Mouse (Mus musculus) heart, embryonic 10.5 days (tissue): ENCODE measurements at regions not wholly inside any gene's neighbourhood (a gene's known extent, or its start where the extent isn't known, plus 50 kb on each side); places are given as distances from the start of the nearest gene placed in this dataset.

Experiments used
- DNase-seq: peaks from one replicate; pipeline ENCODE4 v3.0.0-alpha.2; 2017; ENCODE audit warnings: low spot score
- H3K27ac ChIP-seq: fragments of 300-500 bp; sonication (generic); 2 replicates; pipeline ENCODE4 v1.5.1; 2016; ENCODE audit warnings: mild to moderate bottlenecking
- H3K27me3 ChIP-seq: fragments of 300-500 bp; sonication (generic); 2 replicates; pipeline ENCODE4 v1.6.1; 2016; ENCODE audit warnings: mild to moderate bottlenecking; ENCODE audit not compliant: poor library complexity, insufficient read depth, severe bottlenecking
- H3K36me3 ChIP-seq: fragments of 300-500 bp; sonication (generic); 2 replicates; pipeline ENCODE4 v1.6.1; 2016; ENCODE audit warnings: mild to moderate bottlenecking, moderate library complexity
- H3K4me1 ChIP-seq: fragments of 300-500 bp; sonication (generic); 2 replicates; pipeline ENCODE4 v1.6.1; 2016; ENCODE audit warnings: mild to moderate bottlenecking
- H3K4me3 ChIP-seq: fragments of 300-500 bp; sonication (generic); 2 replicates; pipeline ENCODE4 v1.5.1; 2016; ENCODE audit warnings: mild to moderate bottlenecking, moderate library complexity
- H3K9me3 ChIP-seq: fragments of 300-500 bp; sonication (generic); 2 replicates; pipeline ENCODE4 v1.6.1; 2016; ENCODE audit warnings: mild to moderate bottlenecking, moderate library complexity
- WGBS: fragments of 180-500 bp; shearing (Covaris S2); methylation state at CpG from one replicate; pipeline ENCODE4 v1.1.7; 2016; 5-methylcytosine and 5-hydroxymethylcytosine counted together

- Histone ChIP-seq H3K36me3 (no peaks in the 10 kb centered on the region), H3K27ac (no peak overlapping the region), H3K27me3 (no peaks in the 10 kb centered on the region), H3K4me3 (no peak overlapping the region), H3K4me1 (peaks cover 3% of the 10 kb centered on the region; the same call in 1 of the 2 replicates), H3K9me3 (no peaks in the 10 kb centered on the region)
- DNase-seq = no peak
- WGBS = 53% methylated on average over 2 of the region's 2 CpGs
These were observed 161.6 kb upstream of the Jarid2 start for GRCm38 (mm10) chr13:44567696-44568095.

- Histone ChIP-seq H3K4me1 (peaks cover 3% of the 10 kb centered on the region), H3K9me3 (no peaks in the 10 kb centered on the region), H3K27ac (no peak overlapping the region), H3K27me3 (no peaks in the 10 kb centered on the region), H3K36me3 (no peaks in the 10 kb centered on the region), H3K4me3 (no peak overlapping the region)
- WGBS = 61% methylated on average over 3 of the region's 3 CpGs
- DNase-seq = no peak
These were observed 160.0 kb upstream of the Jarid2 start for GRCm38 (mm10) chr13:44569241-44569778.

DNA sequence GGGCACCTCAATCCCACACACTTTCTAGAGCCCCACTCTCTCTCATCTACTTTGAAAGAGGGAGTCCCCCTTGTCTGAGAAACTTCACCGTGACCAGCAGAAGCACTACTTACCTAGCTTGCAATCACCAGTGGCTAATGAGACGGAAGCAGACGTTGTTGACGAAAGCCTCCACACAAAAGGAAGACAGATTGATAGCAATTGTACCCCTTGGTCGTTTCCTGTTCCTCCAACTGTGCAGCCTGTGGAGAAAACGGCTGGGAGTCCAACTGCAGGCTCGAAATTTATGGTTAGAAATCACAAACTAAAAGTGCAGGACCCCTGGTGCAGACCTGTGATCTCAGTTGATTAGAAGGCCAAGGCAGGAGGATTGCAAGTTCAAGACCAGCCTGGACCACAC, 155.8 kb upstream of the Jarid2 start:
- no peaks in the 10 kb centered on the region for H3K27me3 ChIP-seq
- no peak overlapping the region for H3K4me3 ChIP-seq
- H3K27ac ChIP-seq = no peak overlapping the region; the same call in 1 of the 2 replicates
- no peaks in the 10 kb centered on the region for H3K36me3 ChIP-seq
- no peaks in the 10 kb centered on the region; the same call in 1 of the 2 replicates for H3K4me1 ChIP-seq
- 21% methylated on average over 7 of the region's 7 CpGs for WGBS
- no peaks in the 10 kb centered on the region for H3K9me3 ChIP-seq
- no peak for DNase-seq

- WGBS = 88% methylated on average over 5 of the region's 5 CpGs
- Histone ChIP-seq H3K27ac (no peak overlapping the region), H3K9me3 (no peaks in the 10 kb centered on the region), H3K4me3 (no peak overlapping the region), H3K36me3 (no peaks in the 10 kb centered on the region), H3K4me1 (peaks cover 37% of the 10 kb centered on the region), H3K27me3 (no peaks in the 10 kb centered on the region)
- DNase-seq = no peak
These were observed 150.1 kb upstream of the Jarid2 start for GRCm38 (mm10) chr13:44579215-44579614.

GRCm38 (mm10) chr13:44580156-44580736, 149.0 kb upstream of the Jarid2 start:
- Histone ChIP-seq H3K9me3 (no peaks in the 10 kb centered on the region), H3K36me3 (no peaks in the 10 kb centered on the region), H3K4me1 (peaks cover 46% of the 10 kb centered on the region), H3K27me3 (no peaks in the 10 kb centered on the region), H3K27ac (peak overlapping the region; percentile 38), H3K4me3 (no peak overlapping the region)
- DNase-seq = no peak
- WGBS = 54% methylated on average over 15 of the region's 15 CpGs

GRCm38 (mm10) chr13:44580767-44581166, 148.5 kb upstream of the Jarid2 start:
- Histone ChIP-seq H3K36me3 (no peaks in the 10 kb centered on the region), H3K9me3 (no peaks in the 10 kb centered on the region), H3K27ac (peak overlapping the region; percentile 38), H3K4me3 (no peak overlapping the region), H3K27me3 (no peaks in the 10 kb centered on the region), H3K4me1 (peaks cover 46% of the 10 kb centered on the region)
- 56% methylated on average over 9 of the region's 9 CpGs for WGBS
- no peak for DNase-seq

DNA sequence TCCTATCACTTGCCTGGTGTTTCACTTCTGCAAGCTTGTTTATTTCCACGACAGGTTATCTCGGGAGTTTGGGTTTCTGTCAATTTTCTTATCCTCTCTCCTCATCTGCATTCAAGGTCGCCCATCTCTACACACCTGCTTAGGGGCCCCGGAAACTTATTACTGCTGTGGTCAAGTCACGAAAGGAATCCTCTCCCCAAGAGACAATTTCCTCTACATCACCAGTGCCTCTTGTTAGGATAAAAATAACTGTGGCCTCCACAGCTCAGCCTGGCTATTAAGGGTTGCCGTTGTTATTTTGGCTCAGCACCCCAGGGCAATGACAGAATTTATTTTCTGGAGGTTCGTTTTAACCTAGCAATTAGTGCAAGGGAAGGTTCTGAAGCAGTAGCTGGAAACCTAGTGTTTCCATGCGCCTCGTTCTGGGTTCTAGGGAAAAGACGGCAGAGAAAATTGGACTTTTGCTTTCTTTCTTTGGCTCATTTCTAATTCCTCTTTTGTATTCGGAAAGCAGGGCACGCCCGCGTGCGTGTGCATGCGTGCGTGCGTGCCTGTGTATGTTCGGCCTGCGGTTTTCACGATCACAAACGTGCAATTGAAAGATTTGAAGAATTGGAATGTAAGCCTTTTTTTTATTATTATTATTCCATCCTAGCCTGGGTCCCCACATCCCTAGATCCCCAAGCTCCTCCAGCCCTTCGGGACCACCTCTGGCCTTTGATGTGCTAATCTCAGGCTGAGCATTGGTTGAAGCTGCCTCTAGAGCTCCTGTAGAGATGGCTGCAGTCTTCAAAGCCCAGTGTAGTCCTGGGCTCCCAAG, 147.1 kb upstream of the Jarid2 start:
- H3K27me3 ChIP-seq = no peaks in the 10 kb centered on the region
- H3K9me3 ChIP-seq = no peaks in the 10 kb centered on the region
- DNase-seq = no peak
- peak overlapping the region; percentile 46 for H3K4me3 ChIP-seq
- H3K4me1 ChIP-seq = peaks cover 46% of the 10 kb centered on the region
- H3K27ac ChIP-seq = peak overlapping the region; percentile 86
- no peaks in the 10 kb centered on the region for H3K36me3 ChIP-seq
- WGBS = 14% methylated on average over 23 of the region's 23 CpGs

DNA sequence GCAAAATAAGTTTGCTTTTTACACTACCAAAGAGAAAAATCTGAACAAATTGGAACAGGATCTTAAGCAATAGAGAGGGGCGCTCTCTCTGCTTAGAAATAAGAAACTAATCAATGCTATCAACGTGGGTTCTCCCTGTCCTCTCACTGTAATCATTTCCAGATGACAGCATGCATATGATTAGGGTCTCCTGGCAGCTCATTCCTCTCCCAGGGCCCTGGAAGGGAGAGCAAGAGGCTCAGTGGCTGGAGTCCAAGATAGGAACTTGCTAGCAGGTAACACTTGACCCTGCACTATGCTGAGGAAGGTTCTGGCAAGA, 146.5 kb upstream of the Jarid2 start:
- Histone ChIP-seq H3K27ac (peak overlapping the region; percentile 86), H3K4me1 (peaks cover 46% of the 10 kb centered on the region), H3K9me3 (no peaks in the 10 kb centered on the region), H3K27me3 (no peaks in the 10 kb centered on the region), H3K4me3 (peak overlapping the region; percentile 46), H3K36me3 (no peaks in the 10 kb centered on the region)
- WGBS = 15% methylated on average over 2 of the region's 2 CpGs
- no peak for DNase-seq

- H3K4me1 ChIP-seq = peaks cover 46% of the 10 kb centered on the region
- H3K27ac ChIP-seq = peak overlapping the region; percentile 86
- no peaks in the 10 kb centered on the region for H3K9me3 ChIP-seq
- whole genome bisulfite sequencing = 63% methylated on average over 5 of the region's 5 CpGs
- no peak overlapping the region for H3K4me3 ChIP-seq
- no peaks in the 10 kb centered on the region for H3K27me3 ChIP-seq
- DNase-seq = no peak
- no peaks in the 10 kb centered on the region for H3K36me3 ChIP-seq
These were observed 145.7 kb upstream of the Jarid2 start for GRCm38 (mm10) chr13:44583614-44584013.

DNA sequence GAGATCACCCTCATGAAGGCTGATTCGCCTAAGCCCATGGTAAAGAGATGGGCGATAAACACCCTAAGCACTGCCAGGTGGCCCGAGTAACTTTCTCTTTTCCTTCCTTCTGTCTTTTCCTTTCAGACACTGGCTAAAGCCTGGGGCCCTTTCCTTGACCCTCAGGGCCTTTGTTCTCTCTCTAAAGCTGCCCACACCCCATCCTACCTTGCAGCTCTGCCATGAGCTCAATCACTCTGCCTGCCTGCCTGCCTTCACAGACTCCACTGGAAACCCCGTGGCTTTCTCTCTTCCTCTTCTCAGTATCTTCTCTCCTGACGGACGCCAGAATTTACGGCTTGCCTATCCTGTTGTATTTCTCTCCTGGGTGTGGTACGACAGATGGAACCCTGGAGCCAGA, 145.1 kb upstream of the Jarid2 start:
- WGBS = 34% methylated on average over 8 of the region's 8 CpGs
- DNase-seq = no peak
- peak overlapping the region; percentile 65 for H3K27ac ChIP-seq
- no peaks in the 10 kb centered on the region for H3K27me3 ChIP-seq
- peaks cover 46% of the 10 kb centered on the region for H3K4me1 ChIP-seq
- no peak overlapping the region for H3K4me3 ChIP-seq
- H3K9me3 ChIP-seq = no peaks in the 10 kb centered on the region
- H3K36me3 ChIP-seq = no peaks in the 10 kb centered on the region

DNA sequence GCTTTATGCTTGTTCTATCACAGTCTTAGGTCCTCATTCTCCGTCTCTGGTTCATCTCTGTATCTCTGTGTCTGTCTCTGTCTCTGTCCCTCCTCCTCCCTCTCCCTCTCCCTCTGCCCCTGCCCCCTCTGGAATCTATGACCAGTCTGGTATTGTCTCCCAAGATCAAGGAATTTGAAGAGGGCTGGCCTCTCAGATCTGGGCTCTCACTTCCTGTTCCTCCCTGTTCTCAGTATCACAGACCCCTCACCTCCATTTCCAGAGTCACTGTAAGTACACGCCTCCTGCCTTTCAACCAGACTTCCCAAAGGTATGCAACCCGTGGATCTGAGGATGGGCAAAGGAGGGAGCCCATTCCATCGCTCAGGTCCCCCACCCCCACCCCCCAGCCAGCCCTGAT, 144.7 kb upstream of the Jarid2 start:
- DNase-seq = no peak
- peaks cover 46% of the 10 kb centered on the region for H3K4me1 ChIP-seq
- 35% methylated on average over 4 of the region's 4 CpGs for WGBS
- H3K4me3 ChIP-seq = no peak overlapping the region
- H3K27ac ChIP-seq = peak overlapping the region; percentile 65
- H3K36me3 ChIP-seq = no peaks in the 10 kb centered on the region
- H3K27me3 ChIP-seq = no peaks in the 10 kb centered on the region
- no peaks in the 10 kb centered on the region for H3K9me3 ChIP-seq

DNA sequence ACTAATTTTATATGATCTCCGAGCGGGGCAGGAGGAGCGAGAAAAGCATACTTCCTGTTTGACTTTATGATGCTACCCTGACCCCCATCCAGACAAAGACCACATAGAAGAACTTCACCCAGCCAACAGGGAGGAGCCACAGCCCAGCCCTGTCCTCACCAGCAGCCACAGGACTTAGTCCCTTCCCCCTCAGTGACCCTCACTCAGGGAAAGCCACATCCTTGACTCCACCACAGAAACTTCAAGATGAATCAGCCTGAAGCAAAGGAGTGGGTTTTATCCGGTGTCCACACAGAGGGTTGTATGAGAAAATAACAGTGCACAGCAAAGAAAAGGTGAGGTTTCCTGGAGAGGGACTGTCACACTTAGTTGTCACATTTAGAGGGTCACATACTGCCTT, 141.4 kb upstream of the Jarid2 start:
- Histone ChIP-seq H3K36me3 (no peaks in the 10 kb centered on the region), H3K4me1 (peaks cover 20% of the 10 kb centered on the region), H3K4me3 (no peak overlapping the region), H3K27ac (0 out of 2 replicates have a peak overlapping the region, but pooled peaks have one; percentile 52), H3K9me3 (no peaks in the 10 kb centered on the region), H3K27me3 (no peaks in the 10 kb centered on the region)
- no peak for DNase-seq
- WGBS = 73% methylated on average over 4 of the region's 4 CpGs

DNA sequence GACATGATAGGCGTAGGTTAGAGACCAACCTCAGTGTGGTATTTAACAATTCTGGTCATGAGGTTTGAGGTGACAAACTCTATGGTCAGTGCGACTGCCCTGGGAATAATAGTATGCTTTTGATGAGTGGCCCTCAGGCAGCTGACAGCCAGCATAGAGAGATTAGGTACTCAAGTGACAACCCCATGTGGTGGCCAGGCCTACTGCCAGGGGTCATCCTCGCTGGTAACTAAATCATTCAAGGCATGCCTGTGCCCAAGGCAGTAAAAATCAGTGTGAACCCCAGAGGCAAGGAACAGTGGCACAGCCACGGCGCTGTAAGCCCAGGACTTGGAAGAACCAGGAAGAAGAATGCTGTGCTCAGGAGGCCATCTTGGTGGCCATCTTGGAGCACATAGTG, 134.6 kb upstream of the Jarid2 start:
- Histone ChIP-seq H3K4me3 (no peak overlapping the region), H3K4me1 (no peaks in the 10 kb centered on the region), H3K27me3 (no peaks in the 10 kb centered on the region), H3K9me3 (no peaks in the 10 kb centered on the region), H3K36me3 (no peaks in the 10 kb centered on the region), H3K27ac (no peak overlapping the region)
- DNase-seq = no peak
- WGBS = 83% methylated on average over 5 of the region's 5 CpGs
